Mouse (Mus musculus) heart, embryonic 14.5 days (tissue): ENCODE measurements at regions not wholly inside any gene's neighbourhood (a gene's known extent, or its start where the extent isn't known, plus 50 kb on each side); places are given as distances from the start of the nearest gene placed in this dataset.

Source experiments
- ATAC-seq: fragments of 200-750 bp; cut with Nextera tagmentation; 2 replicates; pipeline ENCODE4 v1.8.0; 2017; ENCODE audit warnings: low read depth, moderate TSS enrichment; ENCODE audit not compliant: insufficient number of reproducible peaks, insufficient read depth, low FRiP score
- H3K27ac ChIP-seq, 2 experiments: fragments of 200-500 bp in 1 of 2; fragments of 300-500 bp in 1 of 2; sonication (generic) in 1 of 2; replicated peaks in 1 of 2; 2 replicates each; pipeline ENCODE4 v1.5.1; 2012 to 2014; ENCODE audit warnings: low read depth in 2 of 2, low read length in 2 of 2, control low read depth in 1 of 2, mild to moderate bottlenecking in 1 of 2, mixed read lengths in 1 of 2; ENCODE audit not compliant: control insufficient read depth in 1 of 2, insufficient read depth in 1 of 2
- H3K27me3 ChIP-seq: fragments of 300-500 bp; sonication (generic); 2 replicates; pipeline ENCODE4 v1.6.1; 2014; ENCODE audit warnings: mild to moderate bottlenecking, low read length, control low read depth; ENCODE audit not compliant: control insufficient read depth, insufficient read depth
- H3K36me3 ChIP-seq: fragments of 300-500 bp; sonication (generic); 2 replicates; pipeline ENCODE4 v1.6.1; 2014; ENCODE audit warnings: mild to moderate bottlenecking, control low read depth, low read length, mixed read lengths; ENCODE audit not compliant: control insufficient read depth, insufficient read depth
- H3K4me1 ChIP-seq, 2 experiments: fragments of 200-500 bp in 1 of 2; fragments of 300-500 bp in 1 of 2; sonication (generic) in 1 of 2; 2 replicates each; pipeline ENCODE4 v1.6.1; 2012 to 2014; ENCODE audit warnings: low read length in 2 of 2, control low read depth in 1 of 2, mixed read lengths in 1 of 2; ENCODE audit not compliant: control insufficient read depth in 2 of 2, insufficient read depth in 2 of 2
- H3K4me2 ChIP-seq: fragments of 300-500 bp; sonication (generic); 2 replicates; pipeline ENCODE4 v1.6.1; 2014; ENCODE audit warnings: mild to moderate bottlenecking, low read length
- H3K4me3 ChIP-seq, 2 experiments: fragments of 200-500 bp in 1 of 2; fragments of 300-500 bp in 1 of 2; sonication (generic) in 1 of 2; 2 replicates each; pipeline ENCODE4 v1.5.1; 2012 to 2014; ENCODE audit warnings: low read length in 2 of 2, mild to moderate bottlenecking in 2 of 2, control low read depth in 1 of 2, low read depth in 1 of 2, moderate library complexity in 1 of 2; ENCODE audit not compliant: control insufficient read depth in 1 of 2, insufficient read depth in 1 of 2
- H3K9ac ChIP-seq: fragments of 300-500 bp; sonication (generic); 2 replicates; pipeline ENCODE4 v1.6.1; 2014; ENCODE audit warnings: mild to moderate bottlenecking, low read length
- H3K9me3 ChIP-seq: fragments of 300-500 bp; sonication (generic); 2 replicates; pipeline ENCODE4 v1.6.1; 2016; ENCODE audit warnings: low read length, control low read depth; ENCODE audit not compliant: control insufficient read depth
- WGBS: fragments of 180-500 bp; shearing (Covaris S2); extraction: QIAGEN DNeasy Blood & Tissue Kit; methylation state at CpG from one replicate; pipeline ENCODE4 v1.1.7; 2014; 5-methylcytosine and 5-hydroxymethylcytosine counted together

DNA sequence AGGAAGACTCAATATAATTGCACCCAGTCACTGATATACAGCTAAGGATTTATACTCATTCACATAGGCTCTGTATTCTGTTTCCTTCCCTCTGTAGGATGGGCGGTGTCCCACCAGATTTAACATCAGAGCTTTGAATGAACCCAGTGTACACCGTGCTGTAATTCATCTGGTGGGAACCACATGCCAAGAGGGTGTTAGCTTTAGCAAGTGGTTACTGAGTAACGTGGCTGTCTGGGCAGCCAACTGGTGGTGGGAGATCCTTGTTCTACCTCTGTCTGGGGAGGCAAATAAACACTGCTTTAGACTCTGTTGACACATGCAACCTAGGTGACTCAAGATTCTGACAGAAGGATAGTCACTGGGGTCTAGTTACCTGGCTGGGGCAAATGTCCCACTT, 229.6 kb upstream of the Gm12728 start:
- Histone ChIP-seq H3K9ac (no peak overlapping the region), H3K4me3 (no peak overlapping the region), H3K9me3 (no peaks in the 10 kb centered on the region), H3K27ac (no peak overlapping the region), H3K27me3 (no peaks in the 10 kb centered on the region), H3K36me3 (no peaks in the 10 kb centered on the region), H3K4me2 (no peak overlapping the region), H3K4me1 (no peaks in the 10 kb centered on the region)
- ATAC-seq, result no peak
- 69% methylated on average over 3 of the region's 3 CpGs for WGBS

DNA sequence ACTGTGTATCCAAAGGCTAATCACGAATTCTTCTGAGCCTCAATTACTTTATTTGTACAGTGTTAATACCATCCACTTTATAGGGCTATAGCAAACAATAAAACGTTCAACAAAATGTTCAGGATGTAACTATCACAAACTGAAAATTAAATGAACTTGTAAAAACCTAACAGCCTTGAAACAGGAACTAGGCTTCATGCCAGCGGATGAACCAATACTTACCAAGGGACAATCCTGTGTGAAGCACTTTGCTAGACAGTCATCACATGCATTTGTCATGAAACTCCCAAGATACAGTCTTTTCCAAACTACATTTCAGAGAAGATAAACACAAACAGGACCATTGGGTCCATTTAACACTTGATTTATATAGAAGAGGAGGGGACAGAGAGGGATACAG, 228.9 kb upstream of the Gm12728 start:
- H3K36me3 ChIP-seq, result no peaks in the 10 kb centered on the region
- no peak overlapping the region for H3K4me2 ChIP-seq
- H3K27ac ChIP-seq, result no peak overlapping the region
- no peaks in the 10 kb centered on the region for H3K4me1 ChIP-seq
- no peaks in the 10 kb centered on the region for H3K9me3 ChIP-seq
- H3K27me3 ChIP-seq, result no peaks in the 10 kb centered on the region
- 81% methylated on average over 3 of the region's 3 CpGs for WGBS
- H3K9ac ChIP-seq, result no peak overlapping the region
- ATAC-seq, result no peak
- no peak overlapping the region for H3K4me3 ChIP-seq

DNA sequence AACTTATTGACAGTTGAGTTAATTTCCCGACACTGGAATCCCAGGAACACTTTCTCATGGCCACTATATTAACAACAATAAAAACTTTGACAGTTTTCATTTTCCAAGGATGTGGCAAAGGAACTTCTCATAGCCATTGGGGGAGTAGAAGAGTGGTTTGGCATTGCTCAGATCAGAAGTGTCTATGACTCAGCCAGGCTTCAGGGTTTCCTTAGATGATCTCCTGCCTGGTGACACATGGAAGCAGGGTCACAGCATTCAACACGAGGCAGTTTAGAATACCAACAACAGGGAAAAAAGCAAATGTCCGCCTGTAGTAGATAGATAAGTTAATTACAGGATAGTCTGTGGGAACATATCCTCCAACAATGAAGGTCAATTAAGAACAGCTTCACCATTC, 228.1 kb upstream of the Gm12728 start:
- no peaks in the 10 kb centered on the region for H3K36me3 ChIP-seq
- 61% methylated on average over 3 of the region's 3 CpGs for WGBS
- no peak overlapping the region for H3K4me3 ChIP-seq
- no peak for ATAC-seq
- H3K27me3 ChIP-seq, result no peaks in the 10 kb centered on the region
- no peaks in the 10 kb centered on the region for H3K4me1 ChIP-seq
- no peak overlapping the region for H3K27ac ChIP-seq
- H3K9ac ChIP-seq, result no peak overlapping the region
- no peak overlapping the region for H3K4me2 ChIP-seq
- H3K9me3 ChIP-seq, result no peaks in the 10 kb centered on the region

DNA sequence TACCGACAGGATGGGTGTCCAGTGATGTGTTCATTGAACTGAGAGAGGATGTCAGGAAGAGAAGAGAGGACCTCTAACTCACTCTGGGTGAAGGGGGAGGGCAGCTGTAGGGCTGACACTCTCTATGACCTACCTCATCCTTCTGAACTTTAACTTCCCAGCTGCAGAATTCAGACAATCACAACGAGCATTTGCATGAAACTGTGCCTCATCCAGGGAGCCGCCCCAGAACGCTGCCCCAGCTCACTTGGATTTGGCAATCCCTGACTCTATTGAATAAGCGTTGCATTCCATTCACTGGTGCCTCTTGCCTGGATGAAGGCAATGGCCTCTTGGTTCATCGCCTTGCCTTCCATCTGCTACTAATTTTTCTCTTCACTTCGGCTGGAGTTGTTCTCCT, 223.9 kb upstream of the Gm12728 start:
- ATAC-seq, result no peak
- Histone ChIP-seq H3K4me3 (no peak overlapping the region), H3K9ac (no peak overlapping the region), H3K36me3 (no peaks in the 10 kb centered on the region), H3K27me3 (no peaks in the 10 kb centered on the region), H3K9me3 (no peaks in the 10 kb centered on the region), H3K4me2 (no peak overlapping the region), H3K4me1 (no peaks in the 10 kb centered on the region), H3K27ac (no peak overlapping the region)
- WGBS, result 86% methylated on average over 7 of the region's 7 CpGs

DNA sequence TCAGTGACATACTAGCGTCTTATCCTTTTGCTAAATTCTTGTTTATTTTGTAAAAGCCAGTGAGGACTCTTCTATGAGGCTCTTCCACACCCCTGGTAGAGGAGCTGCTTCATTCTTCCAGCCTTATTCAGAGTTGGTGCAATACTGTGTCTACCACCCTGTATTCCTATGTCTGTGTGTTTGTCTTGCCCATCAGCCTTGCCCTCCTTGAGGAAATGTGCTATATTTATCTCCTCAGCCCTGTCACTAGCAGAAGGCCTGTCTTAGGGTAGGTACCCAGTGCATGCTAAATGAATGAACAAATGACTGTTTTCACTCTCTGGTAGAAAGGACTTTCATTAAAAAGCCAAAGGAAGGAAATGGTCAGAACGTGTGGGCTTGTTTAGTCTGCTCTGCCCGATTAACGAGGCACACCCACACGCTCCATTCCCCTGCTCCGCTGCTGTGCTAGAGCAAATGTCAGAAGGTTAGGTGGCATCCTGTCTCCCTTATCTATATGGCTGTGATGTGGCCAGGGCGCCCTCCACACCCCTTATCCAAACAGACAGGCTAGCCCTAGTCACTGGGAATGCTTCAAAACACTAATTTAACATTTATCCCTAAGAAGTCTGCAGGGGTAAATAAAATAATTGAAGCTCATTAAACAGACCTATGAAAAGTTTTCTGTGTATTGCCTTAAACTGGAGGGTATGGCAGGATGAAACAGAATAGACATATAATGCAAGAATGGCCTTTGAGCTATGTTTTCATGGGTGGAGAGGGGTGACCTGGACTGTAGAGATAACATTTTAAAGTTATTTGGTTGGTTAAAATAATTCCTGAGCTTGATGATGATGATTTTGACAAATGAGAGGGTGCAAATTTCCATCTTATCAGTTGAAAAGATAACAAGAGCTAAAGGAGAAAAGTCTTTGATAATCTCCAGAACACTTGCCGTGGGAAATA, 222.9 kb upstream of the Gm12728 start:
- no peak overlapping the region for H3K4me3 ChIP-seq
- H3K9me3 ChIP-seq, result no peaks in the 10 kb centered on the region
- H3K27ac ChIP-seq, result no peak overlapping the region
- no peaks in the 10 kb centered on the region for H3K4me1 ChIP-seq
- no peak overlapping the region for H3K9ac ChIP-seq
- ATAC-seq, result peak; percentile 59; the same call in 1 of the 2 replicates
- H3K4me2 ChIP-seq, result no peak overlapping the region
- WGBS, result 29% methylated on average over 8 of the region's 8 CpGs
- no peaks in the 10 kb centered on the region for H3K27me3 ChIP-seq
- no peaks in the 10 kb centered on the region for H3K36me3 ChIP-seq

DNA sequence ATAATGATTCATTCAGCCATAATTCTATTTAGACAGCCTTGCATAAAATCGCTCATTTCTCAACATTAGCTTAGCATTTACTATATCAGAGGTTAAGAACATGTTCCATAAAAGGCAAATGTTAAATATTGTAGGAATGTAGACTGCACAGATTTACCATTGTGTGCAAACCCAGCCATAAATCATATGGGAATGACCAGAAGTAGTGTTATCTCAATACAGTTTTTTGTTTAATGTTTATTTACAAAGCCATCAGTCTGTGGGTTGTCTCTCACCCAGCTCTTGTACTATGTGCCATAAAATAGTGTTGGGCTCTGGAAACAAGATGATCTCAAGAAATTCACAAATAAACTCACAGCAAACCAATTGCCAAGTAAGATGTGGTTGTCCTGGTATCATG, 220.0 kb upstream of the Gm12728 start:
- Histone ChIP-seq H3K27ac (no peak overlapping the region), H3K27me3 (no peaks in the 10 kb centered on the region), H3K9me3 (no peaks in the 10 kb centered on the region), H3K4me3 (no peak overlapping the region), H3K4me2 (no peak overlapping the region), H3K4me1 (no peaks in the 10 kb centered on the region), H3K9ac (no peak overlapping the region), H3K36me3 (no peaks in the 10 kb centered on the region)
- 75% methylated on average over 1 of the region's 1 CpGs for WGBS
- no peak for ATAC-seq

DNA sequence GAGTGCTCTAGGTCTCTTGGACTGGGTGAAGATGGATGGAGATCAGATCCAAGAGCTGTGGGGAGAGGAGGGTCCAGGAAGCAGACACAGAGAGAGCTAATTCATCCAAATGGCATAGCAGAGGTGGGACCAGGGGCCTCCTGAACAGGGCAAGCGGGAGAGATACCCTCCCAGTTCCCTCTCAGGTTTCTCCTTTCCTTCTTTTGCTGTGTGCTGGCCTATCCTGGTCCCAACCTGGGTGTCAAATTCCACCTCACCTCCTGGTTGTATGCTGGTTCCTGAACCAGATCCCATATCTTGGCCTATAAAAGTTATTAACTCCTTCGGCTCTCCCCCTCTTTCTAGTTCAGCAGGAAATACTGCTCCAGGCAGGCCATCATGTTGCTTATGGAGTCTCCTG, 214.1 kb upstream of the Gm12728 start:
- Histone ChIP-seq H3K4me1 (no peaks in the 10 kb centered on the region), H3K36me3 (no peaks in the 10 kb centered on the region), H3K9ac (no peak overlapping the region), H3K4me3 (no peak overlapping the region), H3K9me3 (no peaks in the 10 kb centered on the region), H3K27ac (no peak overlapping the region), H3K27me3 (no peaks in the 10 kb centered on the region), H3K4me2 (no peak overlapping the region)
- ATAC-seq, result no peak
- 79% methylated on average over 2 of the region's 2 CpGs for WGBS

DNA sequence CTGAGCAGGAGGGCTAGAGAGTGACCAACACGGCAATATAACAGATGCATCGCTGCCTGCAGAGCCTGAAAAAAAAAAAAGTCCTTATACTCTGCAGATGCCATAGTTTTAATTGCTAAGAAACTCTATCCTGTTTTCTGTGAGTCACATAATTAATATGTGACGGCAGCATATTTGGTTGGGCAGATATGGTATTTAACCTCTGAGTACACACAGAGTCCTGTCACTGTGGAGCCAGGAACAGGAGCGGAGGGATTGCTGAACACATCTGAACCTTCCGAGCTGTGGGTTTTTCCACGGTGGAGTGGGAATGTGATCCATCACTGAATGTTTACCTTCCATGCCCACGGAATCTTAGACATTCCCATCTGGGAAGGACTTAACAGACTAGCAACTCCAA, 208.7 kb upstream of the Gm12728 start:
- Histone ChIP-seq H3K27me3 (no peaks in the 10 kb centered on the region), H3K9ac (no peak overlapping the region), H3K4me3 (no peak overlapping the region), H3K4me2 (no peak overlapping the region), H3K4me1 (no peaks in the 10 kb centered on the region), H3K36me3 (no peaks in the 10 kb centered on the region), H3K9me3 (no peaks in the 10 kb centered on the region), H3K27ac (no peak overlapping the region)
- 80% methylated on average over 7 of the region's 7 CpGs for WGBS
- no peak for ATAC-seq
